Mouse (Mus musculus): ENCODE measurements around the gene Golga1. TPM values are rescaled to one million over a fixed set of nuclear protein-coding genes. Genes with fewer than 3 reads are reported as not detected.

Golga1 gene
- polyA plus RNA-seq, 2 experiments, result 30.9 to 37.9 TPM

DNA sequence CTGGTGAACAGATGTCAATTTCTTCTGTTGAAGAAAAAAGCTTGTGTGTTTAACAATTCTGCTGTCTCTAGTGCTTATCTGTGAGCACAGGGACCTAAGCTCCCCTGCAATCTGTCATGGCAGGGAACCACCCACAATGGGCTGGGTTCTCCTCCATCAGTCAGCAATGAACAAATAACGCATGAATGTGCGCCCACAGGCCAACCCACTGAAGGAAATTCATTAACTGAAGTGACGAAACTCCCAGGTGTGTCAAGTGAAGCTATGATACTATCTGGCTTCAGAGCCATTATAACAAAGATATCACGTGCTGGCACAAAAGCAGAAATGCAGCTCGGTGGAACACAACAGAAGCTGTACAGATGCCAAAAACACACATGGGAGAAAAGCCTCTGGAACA, 95.3 kb downstream of the Golga1 start:
- DNase-seq (ENCODE audit: low spot score), result no peak
- Histone ChIP-seq H3K36me3 (ENCODE audit: control insufficient read depth, insufficient read depth, low read length) (no peaks in the 10 kb centered on the region), H3K27ac (replicated peaks; ENCODE audit: low read depth, low read length) (no peak overlapping the region), H3K4me2 (replicated peaks; ENCODE audit: low read depth, low read length, severe bottlenecking) (no peak overlapping the region), H3K4me3 (replicated peaks; ENCODE audit: low read length) (no peak overlapping the region), H3K9me3 (ENCODE audit: control insufficient read depth, low read length) (no peaks in the 10 kb centered on the region), H3K9ac (ENCODE audit: low read depth, low read length, severe bottlenecking) (no peak overlapping the region), H3K27me3 (ENCODE audit: control insufficient read depth, insufficient read depth, low read length) (no peaks in the 10 kb centered on the region), H3K4me1 (ENCODE audit: control insufficient read depth, insufficient read depth, low read length) (no peaks in the 10 kb centered on the region)
- no peak for ATAC-seq (ENCODE audit: low FRiP score, low read depth)
- WGBS, result 78% methylated on average over 5 of the region's 5 CpGs
- no peak for TF ChIP-seq POLR2A (IDR thresholded peaks at IDR 0.05; ENCODE audit: borderline replicate concordance, extremely low read depth, insufficient read depth, insufficient read length)

DNA sequence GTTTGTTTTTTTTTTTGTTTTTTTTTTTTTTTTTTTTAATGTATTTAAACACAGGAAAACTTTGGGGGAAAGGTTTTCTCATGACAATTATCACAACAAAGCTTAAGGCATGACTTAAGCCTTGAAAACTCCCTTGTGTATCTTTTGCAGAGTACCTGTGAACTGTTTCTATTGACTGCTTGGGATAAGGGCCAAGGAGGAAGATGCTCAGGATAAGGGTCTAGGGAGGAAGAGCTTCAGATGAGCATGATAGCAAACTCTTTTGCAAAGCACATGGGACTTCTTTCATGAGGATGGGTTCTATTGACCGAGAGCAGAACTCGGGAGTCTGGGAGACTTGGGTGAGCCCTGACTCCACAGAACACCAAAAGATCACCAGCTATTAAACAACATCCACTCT, 95.7 kb downstream of the Golga1 start:
- ATAC-seq (ENCODE audit: low FRiP score, low read depth) (no peak), DNase-seq (ENCODE audit: low spot score) (no peak)
- H3K4me3 ChIP-seq (replicated peaks; ENCODE audit: low read length), result no peak overlapping the region
- H3K9me3 ChIP-seq (ENCODE audit: control insufficient read depth, low read length), result no peaks in the 10 kb centered on the region
- no peaks in the 10 kb centered on the region for H3K27me3 ChIP-seq (ENCODE audit: control insufficient read depth, insufficient read depth, low read length)
- no peaks in the 10 kb centered on the region for H3K4me1 ChIP-seq (ENCODE audit: control insufficient read depth, insufficient read depth, low read length)
- no peak overlapping the region for H3K27ac ChIP-seq (replicated peaks; ENCODE audit: low read depth, low read length)
- 83% methylated on average over 2 of the region's 2 CpGs for WGBS
- H3K4me2 ChIP-seq (replicated peaks; ENCODE audit: low read depth, low read length, severe bottlenecking), result no peak overlapping the region
- no peak for TF ChIP-seq POLR2A (IDR thresholded peaks at IDR 0.05; ENCODE audit: borderline replicate concordance, extremely low read depth, insufficient read depth, insufficient read length)
- no peak overlapping the region for H3K9ac ChIP-seq (ENCODE audit: low read depth, low read length, severe bottlenecking)
- no peaks in the 10 kb centered on the region for H3K36me3 ChIP-seq (ENCODE audit: control insufficient read depth, insufficient read depth, low read length)

Other genes with a start within 250 kb of the Golga1 start
- 2.4 and 2.7 TPM in 2 replicates for gene Nr6a1, start 137.9 kb downstream of the Golga1 start, polyA plus RNA-seq (2012; rRNA removed)
- gene Nr6a1, start 137.9 kb downstream of the Golga1 start, polyA plus RNA-seq (2014; fragmentation: Nextera tagmentation; extraction: Ambion mirVana), result 1.2 and 2.3 TPM in 2 replicates
- 7.6 and 8.1 TPM in 2 replicates for gene Olfml2a, start 133.6 kb downstream of the Golga1 start, polyA plus RNA-seq (2012; rRNA removed)
- gene Olfml2a, start 133.6 kb downstream of the Golga1 start, polyA plus RNA-seq (2014; fragmentation: Nextera tagmentation; extraction: Ambion mirVana), result 7.8 and 8.9 TPM in 2 replicates
- 0.58 and 0.98 TPM in 2 replicates for gene Wdr38, start 68.1 kb downstream of the Golga1 start, polyA plus RNA-seq (2012; rRNA removed)
- gene Wdr38, start 68.1 kb downstream of the Golga1 start, polyA plus RNA-seq (2014; fragmentation: Nextera tagmentation; extraction: Ambion mirVana), result 1.3 TPM in 2 replicates
- 49.8 and 61.7 TPM in 2 replicates for gene Arpc5l, start 60.2 kb downstream of the Golga1 start, polyA plus RNA-seq (2012; rRNA removed)
- 116 and 122 TPM in 2 replicates for gene Arpc5l, start 60.2 kb downstream of the Golga1 start, polyA plus RNA-seq (2014; fragmentation: Nextera tagmentation; extraction: Ambion mirVana)
- 448 and 806 TPM in 2 replicates for gene Rpl35, start 59.9 kb downstream of the Golga1 start, polyA plus RNA-seq (2012; rRNA removed)
- 1,031 and 1,116 TPM in 2 replicates for gene Rpl35, start 59.9 kb downstream of the Golga1 start, polyA plus RNA-seq (2014; fragmentation: Nextera tagmentation; extraction: Ambion mirVana)
- gene Scai, start 125.2 kb upstream of the Golga1 start, polyA plus RNA-seq (2012; rRNA removed), result 14.7 and 15.3 TPM in 2 replicates
- 12.1 and 13.4 TPM in 2 replicates for gene Scai, start 125.2 kb upstream of the Golga1 start, polyA plus RNA-seq (2014; fragmentation: Nextera tagmentation; extraction: Ambion mirVana)
- 50.3 and 50.4 TPM in 2 replicates for gene Ppp6c, start 160.9 kb upstream of the Golga1 start, polyA plus RNA-seq (2012; rRNA removed)
- 74.4 and 80.4 TPM in 2 replicates for gene Ppp6c, start 160.9 kb upstream of the Golga1 start, polyA plus RNA-seq (2014; fragmentation: Nextera tagmentation; extraction: Ambion mirVana)

Data from limb, embryonic 14.5 days (tissue).